Mouse (Mus musculus): Measurements from ENCODE around the gene Ccdc71l.

GRCm38 (mm10) chr12:32346121-32346520, 32.4 kb upstream of the Ccdc71l start:
- no peak for TF ChIP-seq HCFC1 (IDR thresholded peaks at IDR 0.05; ENCODE audit: borderline replicate concordance, insufficient read depth, low read length)
- TF ChIP-seq ZNF384 (IDR thresholded peaks at IDR 0.05; ENCODE audit: low read depth, low read length): no peak
- no peak for TF ChIP-seq MAFK (IDR thresholded peaks at IDR 0.05; ENCODE audit: insufficient read depth, low read depth, low read length)
- no peak for TF ChIP-seq ZC3H11A (IDR thresholded peaks at IDR 0.05; ENCODE audit: borderline replicate concordance, low read depth, low read length)
- TF ChIP-seq CHD2 (IDR thresholded peaks at IDR 0.05; ENCODE audit: low read depth, low read length): no peak

All from ES-E14 (cell line).